Comparison of ENCODE assay signal across 16 mouse cellular contexts in the genomic region with DNA sequence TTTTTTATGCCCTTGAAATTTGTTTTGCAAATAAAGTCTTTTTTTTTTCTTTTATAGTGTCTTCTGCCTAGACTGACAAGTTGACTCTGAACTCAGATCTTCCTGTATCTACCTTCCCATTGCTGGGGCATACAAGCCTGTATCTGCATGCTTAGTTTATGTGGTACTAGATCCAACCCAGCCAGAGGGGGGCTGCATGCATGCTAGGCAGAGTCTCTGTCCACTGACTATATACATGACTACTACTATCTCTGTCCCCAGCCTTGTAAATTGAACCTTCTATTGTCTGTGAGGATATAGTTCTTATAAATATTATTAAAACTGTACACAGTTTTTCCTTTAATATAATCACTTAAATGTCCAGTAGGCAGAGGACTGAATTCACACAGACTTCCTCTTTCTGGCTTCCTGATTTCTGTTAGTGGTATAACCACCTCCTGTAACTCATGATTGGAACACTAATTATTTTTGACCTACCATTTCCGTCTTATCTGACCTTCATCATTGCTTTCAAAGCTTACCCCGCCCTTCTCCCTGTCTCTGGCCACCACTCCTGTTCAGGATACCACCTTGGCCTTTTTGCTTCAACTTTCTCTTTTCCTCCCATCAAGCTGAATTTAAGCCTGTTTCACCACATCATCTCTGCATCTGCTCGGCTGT. TPM values are rescaled to one million over a fixed set of nuclear protein-coding genes. Genes with fewer than 3 reads are reported as not detected.
DNase-seq lines count a peak whose midpoint lies in the region; ATAC-seq and TF ChIP-seq lines count a peak whose summit lies in the region.
"Had no signal": no experiment of that assay in that cellular context is flagged by ENCODE, and none has a peak within 500 bp of the region (broad histone marks: within the 10 kb centered on the region; RNA-seq: fewer than 3 reads in every experiment).

No protein-coding gene starts in this region.

- TF ChIP-seq EP300 in liver, postnatal 0 days (IDR thresholded peaks at IDR 0.05; ENCODE audit: low read depth) = no peak

- no peaks in the 10 kb centered on the region for H3K9me3 ChIP-seq in lung, embryonic 16.5 days (ENCODE audit: control insufficient read depth, low read length)
- no peaks in the 10 kb centered on the region for H3K9me3 ChIP-seq in liver, postnatal 0 days (ENCODE audit: low read length)
- H3K9me3 ChIP-seq: embryonic facial prominence, embryonic 12.5 days; forebrain, embryonic 10.5 days; stomach, embryonic 15.5 days had no signal

- no peak overlapping the region for H3K4me2 ChIP-seq in lung, embryonic 16.5 days (ENCODE audit: low read depth, low read length)
- H3K4me2 ChIP-seq in liver, postnatal 0 days (ENCODE audit: low read depth, low read length) = no peak overlapping the region
- H3K4me2 ChIP-seq: embryonic facial prominence, embryonic 12.5 days; stomach, embryonic 15.5 days had no signal

- H3K27me3 ChIP-seq in lung, embryonic 16.5 days (ENCODE audit: control insufficient read depth, insufficient read depth, low read depth, low read length) = no peaks in the 10 kb centered on the region
- no peaks in the 10 kb centered on the region for H3K27me3 ChIP-seq in liver, postnatal 0 days (ENCODE audit: insufficient read depth, low read length)
- H3K27me3 ChIP-seq: embryonic facial prominence, embryonic 12.5 days; stomach, embryonic 15.5 days had no signal

- no peak overlapping the region for H3K4me3 ChIP-seq in lung, embryonic 16.5 days (ENCODE audit: low read length)
- no peak overlapping the region for H3K4me3 ChIP-seq in brown adipose tissue, adult 24 weeks (ENCODE audit: insufficient read depth, low read depth, low read length)
- no peak overlapping the region for H3K4me3 ChIP-seq in liver, postnatal 0 days (ENCODE audit: low read depth, low read length)
- H3K4me3 ChIP-seq: embryonic facial prominence, embryonic 12.5 days; forebrain, embryonic 10.5 days; stomach, embryonic 15.5 days had no signal

- peak; percentile 71 for ATAC-seq in lung, embryonic 16.5 days (ENCODE audit: low read depth)
- ATAC-seq in liver, postnatal 0 days = peak; percentile 36
- peak; percentile 89 for ATAC-seq in monocyte, adult 5-6 weeks (replicated peaks; ENCODE audit: insufficient number of reproducible peaks, low FRiP score, low TSS enrichment, poor library complexity, severe bottlenecking)
- ATAC-seq: inflammation-experienced regulatory T-cells, adult 6 months had no signal

- peak overlapping the region; percentile 27; the same call in 1 of the 2 replicates for H3K27ac ChIP-seq in lung, embryonic 16.5 days (ENCODE audit: low read length)
- H3K27ac ChIP-seq in brown adipose tissue, adult 24 weeks (replicated peaks; ENCODE audit: low read depth, low read length) = peak overlapping the region; percentile 4
- H3K27ac ChIP-seq in liver, postnatal 0 days (ENCODE audit: low read depth) = peak overlapping the region; percentile 46
- H3K27ac ChIP-seq: embryonic facial prominence, embryonic 12.5 days; forebrain, embryonic 10.5 days; stomach, embryonic 15.5 days had no signal

- no peak for TF ChIP-seq CTCF in liver, postnatal 0 days (IDR thresholded peaks at IDR 0.05; ENCODE audit: low read depth)

- no peak for DNase-seq in lung, adult 18-20 months
- DNase-seq in liver, postnatal 0 days = no peak
- no peak for DNase-seq in right cerebral cortex, adult 2 months (ENCODE audit: low spot score in 2 of 2)
- no peak for DNase-seq in urinary bladder, postnatal 14 days (ENCODE audit: low spot score)
- DNase-seq in neural tube, embryonic 10.5 days (ENCODE audit: extremely low spot score, low spot score) = no peak
- DNase-seq: adrenal gland, adult 2 months; cerebellum, adult 9-11 months; heart, postnatal 36 days; right cerebral cortex, postnatal 14 days had no signal

- WGBS in lung, embryonic 16.5 days = 44% methylated on average over 3 of the region's 3 CpGs
- WGBS in liver, postnatal 0 days (ENCODE audit: insufficient replicate concordance) = 17% methylated on average over 3 of the region's 3 CpGs

- H3K36me3 ChIP-seq in lung, embryonic 16.5 days (ENCODE audit: control insufficient read depth, insufficient read depth, low read length) = no peaks in the 10 kb centered on the region
- H3K36me3 ChIP-seq in liver, postnatal 0 days (replicated peaks; ENCODE audit: insufficient read depth, low read length) = no peaks in the 10 kb centered on the region
- H3K36me3 ChIP-seq: embryonic facial prominence, embryonic 12.5 days; forebrain, embryonic 10.5 days; stomach, embryonic 15.5 days had no signal

- H3K4me1 ChIP-seq in lung, embryonic 16.5 days (replicated peaks; ENCODE audit: control insufficient read depth, insufficient read depth, low read length) = peaks cover 2% of the 10 kb centered on the region; the same call in 1 of the 2 replicates
- H3K4me1 ChIP-seq in brown adipose tissue, adult 24 weeks (ENCODE audit: control insufficient read depth, insufficient read depth, insufficient read length, low read length) = no peaks in the 10 kb centered on the region
- peaks cover 2% of the 10 kb centered on the region; the same call in 1 of the 2 replicates for H3K4me1 ChIP-seq in liver, postnatal 0 days (ENCODE audit: insufficient read depth)
- H3K4me1 ChIP-seq: embryonic facial prominence, embryonic 12.5 days; stomach, embryonic 15.5 days had no signal

- no peak overlapping the region for H3K9ac ChIP-seq in lung, embryonic 16.5 days (ENCODE audit: low read length)
- no peak overlapping the region for H3K9ac ChIP-seq in liver, postnatal 0 days (replicated peaks)
- H3K9ac ChIP-seq: embryonic facial prominence, embryonic 12.5 days; stomach, embryonic 15.5 days had no signal

RNA-seq across cellular contexts. Expression of a gene that starts 45.4 kb away (rescaled TPM):
- 8.1 and 8.9 TPM in 2 replicates for polyA plus RNA-seq in lung, embryonic 16.5 days (2015; fragmentation: Nextera tagmentation; extraction: Ambion mirVana)
- 7.5 and 11.5 TPM in 2 replicates for polyA plus RNA-seq in brown adipose tissue, adult 24 weeks (2012; ENCODE audit: insufficient read depth, insufficient read length, missing spikeins)
- polyA plus RNA-seq in liver, postnatal 0 days (2015; fragmentation: Nextera tagmentation; extraction: Ambion mirVana) = 5.4 and 5.6 TPM in 2 replicates
- 103 to 127 TPM (median 111 TPM) in 3 replicates for total RNA-seq in monocyte, adult 5-6 weeks (2017)

Comparison
In these comparisons a context has a peak if more than half of its experiments do, and no peak if none do; other contexts are left out.
1. ATAC-seq: peak in every context shown above with its lines; median percentile 89 in monocyte, adult 5-6 weeks; 71 in lung, embryonic 16.5 days; 36 in liver, postnatal 0 days.